Mouse (Mus musculus) adrenal gland (tissue): Measurements from ENCODE around the gene Tmem240.
"Not testable (repeated sequence)": the region's sequence is repeated elsewhere in the genome, so short reads cannot be mapped to it uniquely, and the experiment has no call there.

ENCODE experiments used
- intact Hi-C: fragments of 180-260 bp; cut with DNase I; formaldehyde crosslinking; loops from one replicate; pipeline ENCODE4 v1.15.1; 2025

Tmem240 gene

GRCm38 (mm10) chr4:155733267-155733666, 1.3 kb upstream of the Tmem240 start:
- intact Hi-C loops: no loop called here

GRCm38 (mm10) chr4:155734951-155735702, 527 bp downstream of the Tmem240 start:
- intact Hi-C loops: no loop called here

- intact Hi-C loops: no loop called here
These were observed 1.2 kb downstream of the Tmem240 start for GRCm38 (mm10) chr4:155735788-155736187.

GRCm38 (mm10) chr4:155736421-155736820, 1.8 kb downstream of the Tmem240 start:
- intact Hi-C loops: no loop called here

- intact Hi-C loops: no loop called here
These were observed 3.7 kb downstream of the Tmem240 start for GRCm38 (mm10) chr4:155738262-155738661.

- intact Hi-C loops: no loop called here
These were observed 4.6 kb downstream of the Tmem240 start for GRCm38 (mm10) chr4:155739152-155739551.

- intact Hi-C loops: no loop called here
These were observed 5.4 kb downstream of the Tmem240 start for GRCm38 (mm10) chr4:155739741-155740636.

GRCm38 (mm10) chr4:155740681-155741080, 6.1 kb downstream of the Tmem240 start:
- intact Hi-C loops: not testable (repeated sequence)

GRCm38 (mm10) chr4:155742684-155743083, 8.1 kb downstream of the Tmem240 start:
- intact Hi-C loops: no loop called here

GRCm38 (mm10) chr4:155744474-155744873, 9.9 kb downstream of the Tmem240 start:
- intact Hi-C loops: no loop called here

- intact Hi-C loops: no loop called here
These were observed 10.5 kb downstream of the Tmem240 start for GRCm38 (mm10) chr4:155745136-155745535.

GRCm38 (mm10) chr4:155746036-155746548, 11.5 kb downstream of the Tmem240 start:
- intact Hi-C loops: no loop called here

GRCm38 (mm10) chr4:155746575-155747490, 12.2 kb downstream of the Tmem240 start:
- intact Hi-C loops: no loop called here

GRCm38 (mm10) chr4:155757011-155757410, 22.4 kb downstream of the Tmem240 start:
- intact Hi-C loops: no loop called here

GRCm38 (mm10) chr4:155759862-155760612, 25.4 kb downstream of the Tmem240 start:
- intact Hi-C loops: no loop called here

GRCm38 (mm10) chr4:155760613-155761355, 26.2 kb downstream of the Tmem240 start, which contains the start of gene Atad3a:
TSS of gene Atad3a (minus strand) at chr4:155761093.
- intact Hi-C loops: no loop called here

- intact Hi-C loops: no loop called here
These were observed 26.9 kb downstream of the Tmem240 start for GRCm38 (mm10) chr4:155761356-155762099.

- intact Hi-C loops: no loop called here
These were observed 27.8 kb downstream of the Tmem240 start for GRCm38 (mm10) chr4:155762357-155762756.

- intact Hi-C loops: loop anchor here (2.0 kb wide), 1 partner anchor 49 kb away; no protein-coding TSS in a partner anchor
These were observed 34.9 kb downstream of the Tmem240 start for GRCm38 (mm10) chr4:155769496-155769879.
